Comparison of ENCODE assay signal across 25 mouse cellular contexts in the genomic region with DNA sequence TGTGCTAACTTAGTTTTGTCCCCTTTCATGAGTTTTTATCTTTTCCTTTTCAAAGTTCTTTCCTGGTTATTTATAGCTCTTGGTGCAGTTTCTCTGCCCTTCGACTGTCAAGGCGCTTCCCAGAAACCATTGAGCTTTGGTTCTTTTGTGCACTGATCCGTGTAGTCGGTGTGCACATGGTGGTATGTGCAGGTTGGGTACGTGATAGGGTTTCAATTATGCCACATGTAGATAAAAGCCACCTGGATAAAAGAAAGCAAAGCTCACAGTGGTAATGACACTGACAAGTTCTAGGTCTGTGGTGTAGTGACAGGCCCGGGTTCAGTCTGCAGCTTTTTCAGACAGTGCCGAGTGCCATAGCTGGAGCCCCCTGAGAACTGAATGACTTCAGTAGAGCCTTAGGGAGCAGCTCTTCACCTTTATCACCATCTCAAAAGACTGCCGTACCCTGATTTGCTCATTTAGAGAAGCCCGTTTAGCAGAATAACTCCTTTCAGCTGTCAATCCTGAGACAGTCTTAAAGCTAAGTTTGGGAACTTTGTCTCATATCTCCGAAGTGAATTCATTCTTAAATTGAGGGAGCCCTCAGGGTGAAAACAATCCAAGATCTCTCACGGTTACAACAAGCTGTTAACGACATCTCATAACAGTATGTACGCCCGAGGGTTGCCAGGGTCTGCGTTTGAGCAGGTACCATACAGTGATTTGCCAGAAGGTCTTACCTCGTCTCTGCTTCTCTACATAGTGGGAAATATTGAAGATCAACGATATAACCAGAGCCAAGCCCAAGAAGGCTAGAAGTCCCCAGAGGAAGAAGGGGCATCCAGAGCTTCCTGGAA. TPM values are rescaled to one million over a fixed set of nuclear protein-coding genes. Genes with fewer than 3 reads are reported as not detected.
DNase-seq lines count a peak whose midpoint lies in the region; ATAC-seq lines count a peak whose summit lies in the region.
"Had no signal": no experiment of that assay in that cellular context is flagged by ENCODE, and none has a peak within 500 bp of the region (broad histone marks: within the 10 kb centered on the region; RNA-seq: fewer than 3 reads in every experiment).

No protein-coding gene starts in this region.

- no peaks in the 10 kb centered on the region for H3K4me1 ChIP-seq in forebrain, embryonic 13.5 days
- no peaks in the 10 kb centered on the region for H3K4me1 ChIP-seq in forebrain, embryonic 12.5 days
- H3K4me1 ChIP-seq in kidney, embryonic 14.5 days (ENCODE audit: control insufficient read depth, insufficient read depth, low read length): no peaks in the 10 kb centered on the region
- no peaks in the 10 kb centered on the region for H3K4me1 ChIP-seq in midbrain, embryonic 14.5 days (ENCODE audit: control insufficient read depth, insufficient read depth, low read length)
- no peaks in the 10 kb centered on the region for H3K4me1 ChIP-seq in midbrain, embryonic 15.5 days
- H3K4me1 ChIP-seq: embryonic facial prominence, embryonic 13.5 days; forebrain, embryonic 15.5 days; hindbrain, embryonic 15.5 days had no signal

- H3K9ac ChIP-seq in forebrain, embryonic 13.5 days: no peak overlapping the region
- H3K9ac ChIP-seq in forebrain, embryonic 12.5 days: no peak overlapping the region
- no peak overlapping the region for H3K9ac ChIP-seq in kidney, embryonic 14.5 days (ENCODE audit: low read depth, low read length)
- no peak overlapping the region for H3K9ac ChIP-seq in midbrain, embryonic 14.5 days (replicated peaks; ENCODE audit: low read length)
- no peak overlapping the region for H3K9ac ChIP-seq in midbrain, embryonic 15.5 days
- H3K9ac ChIP-seq: embryonic facial prominence, embryonic 13.5 days; forebrain, embryonic 15.5 days; heart, embryonic 13.5 days; hindbrain, embryonic 15.5 days had no signal

- H3K36me3 ChIP-seq in forebrain, embryonic 13.5 days (ENCODE audit: poor library complexity, severe bottlenecking): no peaks in the 10 kb centered on the region
- no peaks in the 10 kb centered on the region for H3K36me3 ChIP-seq in forebrain, embryonic 12.5 days (replicated peaks)
- no peaks in the 10 kb centered on the region for H3K36me3 ChIP-seq in kidney, embryonic 14.5 days (ENCODE audit: control insufficient read depth, insufficient read depth, low read length)
- H3K36me3 ChIP-seq in midbrain, embryonic 14.5 days (ENCODE audit: control insufficient read depth, insufficient read depth, low read length): no peaks in the 10 kb centered on the region
- H3K36me3 ChIP-seq in midbrain, embryonic 15.5 days (replicated peaks): no peaks in the 10 kb centered on the region
- H3K36me3 ChIP-seq: embryonic facial prominence, embryonic 13.5 days; forebrain, embryonic 15.5 days; heart, embryonic 13.5 days; hindbrain, embryonic 15.5 days had no signal

- no peaks in the 10 kb centered on the region for H3K9me3 ChIP-seq in forebrain, embryonic 13.5 days (replicated peaks)
- no peaks in the 10 kb centered on the region for H3K9me3 ChIP-seq in forebrain, embryonic 12.5 days
- no peaks in the 10 kb centered on the region for H3K9me3 ChIP-seq in kidney, embryonic 14.5 days (ENCODE audit: control insufficient read depth, low read length)
- H3K9me3 ChIP-seq in midbrain, embryonic 14.5 days (ENCODE audit: control insufficient read depth, low read length): no peaks in the 10 kb centered on the region
- no peaks in the 10 kb centered on the region for H3K9me3 ChIP-seq in midbrain, embryonic 15.5 days
- H3K9me3 ChIP-seq: embryonic facial prominence, embryonic 13.5 days; forebrain, embryonic 15.5 days; heart, embryonic 13.5 days; hindbrain, embryonic 15.5 days had no signal

- 59% methylated on average over 17 of the region's 17 CpGs for WGBS in forebrain, embryonic 13.5 days
- 63% methylated on average over 17 of the region's 17 CpGs for WGBS in forebrain, embryonic 12.5 days
- 44% methylated on average over 17 of the region's 17 CpGs for WGBS in kidney, embryonic 14.5 days
- 74% methylated on average over 17 of the region's 17 CpGs for WGBS in midbrain, embryonic 14.5 days
- WGBS in midbrain, embryonic 15.5 days: 74% methylated on average over 17 of the region's 17 CpGs

- no peak overlapping the region for H3K27ac ChIP-seq in forebrain, embryonic 13.5 days
- no peak overlapping the region for H3K27ac ChIP-seq in forebrain, embryonic 12.5 days
- H3K27ac ChIP-seq in kidney, embryonic 14.5 days (ENCODE audit: low read depth, low read length): no peak overlapping the region
- no peak overlapping the region for H3K27ac ChIP-seq in midbrain, embryonic 14.5 days (replicated peaks; ENCODE audit: low read depth, low read length)
- no peak overlapping the region for H3K27ac ChIP-seq in midbrain, embryonic 15.5 days
- H3K27ac ChIP-seq: embryonic facial prominence, embryonic 13.5 days; forebrain, embryonic 15.5 days; heart, embryonic 13.5 days; hindbrain, embryonic 15.5 days had no signal

- no peak overlapping the region for H3K4me2 ChIP-seq in forebrain, embryonic 13.5 days
- H3K4me2 ChIP-seq in forebrain, embryonic 12.5 days: no peak overlapping the region
- no peak overlapping the region for H3K4me2 ChIP-seq in kidney, embryonic 14.5 days (replicated peaks; ENCODE audit: low read depth, low read length)
- H3K4me2 ChIP-seq in midbrain, embryonic 14.5 days (ENCODE audit: low read length): no peak overlapping the region
- no peak overlapping the region for H3K4me2 ChIP-seq in midbrain, embryonic 15.5 days
- H3K4me2 ChIP-seq: embryonic facial prominence, embryonic 13.5 days; forebrain, embryonic 15.5 days; heart, embryonic 13.5 days; hindbrain, embryonic 15.5 days had no signal

- ATAC-seq in forebrain, embryonic 13.5 days: 0 out of 2 replicates have a peak, but pooled peaks have one; percentile 33
- no peak for ATAC-seq in forebrain, embryonic 12.5 days (ENCODE audit: low FRiP score)
- ATAC-seq in kidney, embryonic 14.5 days (ENCODE audit: low FRiP score, low TSS enrichment): peak; percentile 92
- no peak for ATAC-seq in midbrain, embryonic 14.5 days (ENCODE audit: low FRiP score, low TSS enrichment)
- no peak; the same call in 1 of the 2 replicates for ATAC-seq in midbrain, embryonic 15.5 days (replicated peaks)
- peak; percentile 15 for ATAC-seq in inflammation-experienced regulatory T-cells, adult 6 months
- ATAC-seq: forebrain, embryonic 15.5 days had no signal

- no peaks in the 10 kb centered on the region for H3K27me3 ChIP-seq in forebrain, embryonic 13.5 days
- H3K27me3 ChIP-seq in forebrain, embryonic 12.5 days: no peaks in the 10 kb centered on the region
- no peaks in the 10 kb centered on the region for H3K27me3 ChIP-seq in kidney, embryonic 14.5 days (ENCODE audit: control insufficient read depth, insufficient read depth, low read length)
- H3K27me3 ChIP-seq in midbrain, embryonic 14.5 days (ENCODE audit: control insufficient read depth, insufficient read depth, low read length): no peaks in the 10 kb centered on the region
- H3K27me3 ChIP-seq in midbrain, embryonic 15.5 days (replicated peaks): no peaks in the 10 kb centered on the region
- H3K27me3 ChIP-seq: CH12.LX; embryonic facial prominence, embryonic 13.5 days; forebrain, embryonic 15.5 days; heart, embryonic 13.5 days; hindbrain, embryonic 15.5 days had no signal

- no peak overlapping the region for H3K4me3 ChIP-seq in forebrain, embryonic 13.5 days
- H3K4me3 ChIP-seq in forebrain, embryonic 12.5 days (replicated peaks): no peak overlapping the region
- H3K4me3 ChIP-seq in kidney, embryonic 14.5 days (ENCODE audit: low read length): no peak overlapping the region
- H3K4me3 ChIP-seq in midbrain, embryonic 14.5 days (replicated peaks; ENCODE audit: low read depth, low read length): no peak overlapping the region
- no peak overlapping the region for H3K4me3 ChIP-seq in midbrain, embryonic 15.5 days
- H3K4me3 ChIP-seq: embryonic facial prominence, embryonic 13.5 days; forebrain, embryonic 15.5 days; heart, embryonic 13.5 days; hindbrain, embryonic 15.5 days had no signal

- DNase-seq in kidney, adult 18-20 months: no peak
- DNase-seq in midbrain, embryonic 14.5 days: peak; percentile 11
- no peak for DNase-seq in frontal cortex, adult 2 months (ENCODE audit: extremely low spot score in 1 of 2, low spot score in 1 of 2)
- DNase-seq: adrenal gland, adult 2 months; cerebellum, adult 11-12 months; cerebellum, adult 9-10 months; cerebellum, postnatal 25 days; gastrocnemius, postnatal 36 days; heart, adult 11 months; heart, postnatal 36 days had no signal

RNA-seq across cellular contexts. Expression of a gene that starts 11.0 kb away (rescaled TPM):
- not detected in 2 replicates for polyA plus RNA-seq in forebrain, embryonic 13.5 days (2015; fragmentation: Nextera tagmentation; extraction: Ambion mirVana)
- 0.04 TPM in 1 of 2 replicates, not detected in the other for polyA plus RNA-seq in forebrain, embryonic 12.5 days (2016; fragmentation: Nextera tagmentation; extraction: Ambion mirVana)
- polyA plus RNA-seq in kidney, embryonic 14.5 days (2014; fragmentation: Nextera tagmentation; extraction: Ambion mirVana): not detected in 2 replicates
- not detected in 2 replicates for polyA plus RNA-seq in midbrain, embryonic 14.5 days (2014; fragmentation: Nextera tagmentation; extraction: Ambion mirVana)
- polyA plus RNA-seq in midbrain, embryonic 15.5 days (2015; fragmentation: Nextera tagmentation; extraction: Ambion mirVana): not detected in 2 replicates
- polyA plus RNA-seq in inflammation-experienced regulatory T-cells, adult 6 months (2017; shearing (Covaris generic)): 100 to 1,000 TPM in 1 of 3 experiments, 10 to 100 TPM in 2; 64.3 to 111 (median 96.4) TPM
- 0.84 and 1.8 TPM in 2 replicates for polyA plus RNA-seq in frontal cortex, adult 2 months (2012; rRNA removed)
- polyA plus RNA-seq: adrenal gland, adult 2 months; C2C12; embryonic facial prominence, embryonic 13.5 days; forebrain, embryonic 15.5 days; heart, embryonic 13.5 days; heart, postnatal 0 days; hindbrain, embryonic 11.5 days; intestine, embryonic 14.5 days had no signal

RNA-seq across cellular contexts. Expression of a gene that starts 55.8 kb away (rescaled TPM):
- not detected in 2 replicates for polyA plus RNA-seq in forebrain, embryonic 13.5 days (2015; fragmentation: Nextera tagmentation; extraction: Ambion mirVana)
- polyA plus RNA-seq in forebrain, embryonic 12.5 days (2016; fragmentation: Nextera tagmentation; extraction: Ambion mirVana): not detected in 2 replicates
- polyA plus RNA-seq in kidney, embryonic 14.5 days (2014; fragmentation: Nextera tagmentation; extraction: Ambion mirVana): not detected in 2 replicates
- polyA plus RNA-seq in midbrain, embryonic 14.5 days (2014; fragmentation: Nextera tagmentation; extraction: Ambion mirVana): not detected in 2 replicates
- polyA plus RNA-seq in midbrain, embryonic 15.5 days (2015; fragmentation: Nextera tagmentation; extraction: Ambion mirVana): not detected in 2 replicates
- not detected for polyA plus RNA-seq in inflammation-experienced regulatory T-cells, adult 6 months (2017; shearing (Covaris generic))
- not detected in 2 replicates for polyA plus RNA-seq in frontal cortex, adult 2 months (2012; rRNA removed)
- polyA plus RNA-seq: adrenal gland, adult 2 months; C2C12; cortical plate, adult 2 months; embryonic facial prominence, embryonic 13.5 days; forebrain, embryonic 15.5 days; heart, embryonic 13.5 days; heart, postnatal 0 days; hindbrain, embryonic 11.5 days; hindbrain, embryonic 15.5 days; intestine, embryonic 14.5 days had no signal

Comparison
In these comparisons a context has a peak if more than half of its experiments do, and no peak if none do; other contexts are left out.
1. ATAC-seq: peak in forebrain, embryonic 13.5 days (single experiment), kidney, embryonic 14.5 days (single experiment) and inflammation-experienced regulatory T-cells, adult 6 months (single experiment); none in forebrain, embryonic 12.5 days (single experiment), midbrain, embryonic 14.5 days (single experiment) and midbrain, embryonic 15.5 days (single experiment).
2. RNA of a gene that starts 11.0 kb away (polyA plus RNA-seq): 64.3 to 111 TPM in inflammation-experienced regulatory T-cells, adult 6 months; 0.84 to 1.8 TPM in frontal cortex, adult 2 months, 0.04 TPM in forebrain, embryonic 12.5 days, not detected in kidney, embryonic 14.5 days, not detected in midbrain, embryonic 14.5 days, not detected in forebrain, embryonic 13.5 days and not detected in midbrain, embryonic 15.5 days; every median in the first group is over 10 times any median in the second.